Mouse (Mus musculus) liver, adult 2 months (tissue): ENCODE measurements around the gene Zdhhc13.

Source experiments
- CTCF ChIP-seq: fragments of 200-500 bp; IDR thresholded peaks from 2 replicates; pipeline ENCODE4 v1.5.1; 2011; ENCODE audit warnings: low read depth, low read length, control low read depth
- POLR2A ChIP-seq: fragments of 200-500 bp; IDR thresholded peaks from 2 replicates; pipeline ENCODE4 v1.6.1; 2011; ENCODE audit warnings: low read length, control low read depth; ENCODE audit not compliant: insufficient read depth; ENCODE audit errors: extremely low read depth

GRCm38 (mm10) chr7:48864671-48865458 is 76.1 kb downstream of the Zdhhc13 start:
- no peak for TF ChIP-seq CTCF
- no peak for TF ChIP-seq POLR2A
